Mouse (Mus musculus) kidney, embryonic 14.5 days (tissue): ENCODE data around the gene Cryba4. TPM values are rescaled to one million over a fixed set of nuclear protein-coding genes. Genes with fewer than 3 reads are reported as not detected.

Source experiments
- ATAC-seq: fragments of 200-750 bp; cut with Nextera tagmentation; 2 replicates; pipeline ENCODE4 v1.8.0; 2017; ENCODE audit warnings: moderate number of reproducible peaks, mild to moderate bottlenecking, moderate TSS enrichment, moderate library complexity; ENCODE audit not compliant: low FRiP score, low TSS enrichment
- H3K27ac ChIP-seq: fragments of 300-500 bp; sonication (generic); 2 replicates; pipeline ENCODE4 v1.5.1; 2014; ENCODE audit warnings: low read depth, mild to moderate bottlenecking, low read length, moderate library complexity, mixed read lengths
- H3K27me3 ChIP-seq: fragments of 300-500 bp; sonication (generic); 2 replicates; pipeline ENCODE4 v1.6.1; 2014; ENCODE audit warnings: mild to moderate bottlenecking, low read length; ENCODE audit not compliant: control insufficient read depth, insufficient read depth
- H3K36me3 ChIP-seq: fragments of 300-500 bp; sonication (generic); 2 replicates; pipeline ENCODE4 v1.6.1; 2014; ENCODE audit warnings: low read length, mixed read lengths; ENCODE audit not compliant: control insufficient read depth, insufficient read depth
- H3K4me1 ChIP-seq: fragments of 300-500 bp; sonication (generic); 2 replicates; pipeline ENCODE4 v1.6.1; 2014; ENCODE audit warnings: low read length, mixed read lengths; ENCODE audit not compliant: control insufficient read depth, insufficient read depth
- H3K4me2 ChIP-seq: fragments of 300-500 bp; sonication (generic); replicated peaks from 2 replicates; pipeline ENCODE4 v1.6.1; 2014; ENCODE audit warnings: low read depth, mild to moderate bottlenecking, low read length
- H3K4me3 ChIP-seq: fragments of 300-500 bp; sonication (generic); 2 replicates; pipeline ENCODE4 v1.5.1; 2014; ENCODE audit warnings: mild to moderate bottlenecking, low read length
- H3K9ac ChIP-seq: fragments of 300-500 bp; sonication (generic); 2 replicates; pipeline ENCODE4 v1.6.1; 2014; ENCODE audit warnings: low read depth, mild to moderate bottlenecking, low read length, moderate library complexity
- H3K9me3 ChIP-seq: fragments of 300-500 bp; sonication (generic); 2 replicates; pipeline ENCODE4 v1.6.1; 2016; ENCODE audit warnings: low read length; ENCODE audit not compliant: control insufficient read depth
- WGBS: fragments of 180-500 bp; shearing (Covaris S2); extraction: QIAGEN DNeasy Blood & Tissue Kit; methylation state at CpG from one replicate; pipeline ENCODE4 v1.1.7; 2014; 5-methylcytosine and 5-hydroxymethylcytosine counted together
- polyA plus RNA-seq: library from polyadenylated mRNA; unstranded; fragments of >200 nt; fragmentation: Nextera tagmentation; extraction: Ambion mirVana; gene quantifications from 2 replicates; pipeline ENCODE4 v1.2.1, GENCODE M21; 2014

Gene Cryba4
- polyA plus RNA-seq, 1 experiment from 2014 or later = 0.83 TPM

DNA sequence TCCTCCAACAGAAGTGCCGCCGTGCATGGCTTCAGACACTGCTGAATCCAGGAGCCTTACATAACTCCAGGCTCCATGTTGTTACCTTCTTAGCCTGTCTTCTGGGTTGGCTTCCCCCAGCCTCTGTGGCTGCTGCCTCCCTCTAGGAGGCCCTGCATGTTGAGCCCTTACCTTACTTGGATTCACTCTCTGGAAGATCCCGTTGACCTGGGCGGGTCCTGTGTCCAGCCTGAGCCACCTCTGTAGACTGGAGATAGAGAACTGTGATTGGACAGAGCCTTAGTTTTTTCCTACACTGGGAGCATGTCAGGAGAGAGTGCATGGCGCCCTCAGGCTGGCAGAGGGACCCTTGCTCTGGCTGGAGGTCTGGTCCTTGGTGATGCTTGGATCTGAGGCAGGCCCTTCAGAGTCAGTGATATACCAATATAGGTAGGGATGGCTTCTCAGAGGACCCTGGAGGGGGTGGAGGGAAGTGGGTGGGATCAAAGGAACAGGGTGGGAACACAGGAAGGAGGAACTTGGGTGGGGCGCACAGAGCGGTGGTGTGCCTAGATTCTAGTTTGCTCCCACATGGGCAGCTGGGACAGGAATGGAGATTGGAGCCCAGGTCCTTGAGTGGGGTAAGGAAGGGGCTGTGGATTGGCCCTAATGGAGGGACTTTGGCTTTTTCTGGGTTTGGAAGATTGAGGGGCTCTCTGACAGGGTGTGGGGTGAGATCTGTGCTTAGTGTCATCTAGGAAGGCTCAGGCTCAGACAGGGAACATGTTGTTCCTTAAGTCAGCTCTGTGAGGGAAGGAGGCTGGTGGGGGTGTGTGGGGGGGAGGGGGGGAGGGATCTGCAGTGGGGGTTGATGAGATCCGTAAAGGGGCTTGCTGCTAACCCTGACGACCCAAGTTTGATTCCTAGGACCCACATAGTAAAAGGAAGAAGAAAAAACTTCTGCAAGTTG lies 36.1 kb upstream of the Cryba4 start:
- no peaks in the 10 kb centered on the region for H3K36me3 ChIP-seq
- H3K9ac ChIP-seq = no peak overlapping the region
- H3K4me3 ChIP-seq = no peak overlapping the region
- no peaks in the 10 kb centered on the region for H3K9me3 ChIP-seq
- no peak for ATAC-seq
- no peak overlapping the region for H3K27ac ChIP-seq
- no peak overlapping the region; the same call in 1 of the 2 replicates for H3K4me2 ChIP-seq
- H3K27me3 ChIP-seq = no peaks in the 10 kb centered on the region
- peaks cover 34% of the 10 kb centered on the region for H3K4me1 ChIP-seq
- 68% methylated on average over 9 of the region's 9 CpGs for WGBS

DNA sequence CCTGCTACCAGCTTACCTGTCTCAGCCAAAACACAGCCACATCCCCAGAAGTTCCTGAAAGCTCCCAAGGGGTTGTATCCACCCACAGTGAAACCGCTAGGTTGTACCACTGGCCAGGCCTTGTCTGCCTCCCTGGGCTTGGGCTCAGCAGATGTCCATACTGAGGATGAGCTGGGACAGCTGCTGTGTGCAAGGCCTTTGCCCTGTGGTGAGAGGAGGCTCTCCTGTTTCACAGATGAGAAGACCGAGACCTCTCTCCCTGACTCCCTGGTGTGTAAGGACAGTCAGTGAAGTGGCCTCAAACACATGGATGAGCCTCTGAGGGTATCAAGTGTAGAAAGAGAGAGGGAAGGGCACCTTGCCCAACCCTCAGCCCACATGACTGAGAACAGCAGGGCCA lies 35.3 kb upstream of the Cryba4 start:
- no peak for ATAC-seq
- H3K4me1 ChIP-seq = peaks cover 40% of the 10 kb centered on the region
- WGBS = 69% methylated on average over 2 of the region's 2 CpGs
- no peaks in the 10 kb centered on the region for H3K9me3 ChIP-seq
- H3K9ac ChIP-seq = no peak overlapping the region
- no peak overlapping the region for H3K4me2 ChIP-seq
- no peak overlapping the region for H3K27ac ChIP-seq
- no peak overlapping the region for H3K4me3 ChIP-seq
- no peaks in the 10 kb centered on the region for H3K36me3 ChIP-seq
- H3K27me3 ChIP-seq = no peaks in the 10 kb centered on the region

DNA sequence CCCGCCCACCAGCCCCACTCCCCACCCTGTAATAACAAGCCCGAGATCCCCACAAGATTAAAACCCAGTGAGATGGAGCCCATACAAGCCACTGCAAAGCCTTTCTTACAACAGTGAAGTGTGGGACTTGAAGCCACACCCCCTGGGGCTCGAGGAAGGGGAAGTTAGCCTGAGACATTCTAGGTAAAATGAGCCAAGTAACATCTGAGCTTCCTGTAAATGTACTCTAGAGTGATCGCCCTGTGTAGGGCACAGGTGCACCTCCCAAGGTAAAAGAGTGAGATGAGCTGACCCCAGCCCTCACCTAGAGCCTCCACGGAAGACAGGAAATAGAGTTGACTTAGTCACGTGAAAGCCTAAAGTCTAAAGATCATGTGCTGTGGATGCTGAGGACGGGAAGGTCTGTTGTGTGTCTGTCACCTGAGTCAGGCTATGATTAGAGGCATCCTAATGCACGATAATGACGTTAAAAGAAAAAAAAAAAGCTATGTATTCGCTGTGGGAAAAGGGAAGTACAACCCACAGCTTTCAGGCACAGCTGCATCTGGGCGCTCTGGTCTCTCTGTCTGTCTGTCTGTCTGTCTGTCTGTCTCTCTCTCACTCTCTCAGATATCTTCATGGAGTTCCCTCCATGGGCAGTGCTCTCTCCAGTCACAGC lies 34.8 kb upstream of the Cryba4 start:
- 67% methylated on average over 11 of the region's 11 CpGs for WGBS
- no peak overlapping the region for H3K27ac ChIP-seq
- no peak for ATAC-seq
- no peaks in the 10 kb centered on the region for H3K36me3 ChIP-seq
- no peak overlapping the region for H3K4me2 ChIP-seq
- no peak overlapping the region for H3K9ac ChIP-seq
- no peaks in the 10 kb centered on the region for H3K9me3 ChIP-seq
- peaks cover 44% of the 10 kb centered on the region for H3K4me1 ChIP-seq
- no peak overlapping the region for H3K4me3 ChIP-seq
- H3K27me3 ChIP-seq = no peaks in the 10 kb centered on the region

DNA sequence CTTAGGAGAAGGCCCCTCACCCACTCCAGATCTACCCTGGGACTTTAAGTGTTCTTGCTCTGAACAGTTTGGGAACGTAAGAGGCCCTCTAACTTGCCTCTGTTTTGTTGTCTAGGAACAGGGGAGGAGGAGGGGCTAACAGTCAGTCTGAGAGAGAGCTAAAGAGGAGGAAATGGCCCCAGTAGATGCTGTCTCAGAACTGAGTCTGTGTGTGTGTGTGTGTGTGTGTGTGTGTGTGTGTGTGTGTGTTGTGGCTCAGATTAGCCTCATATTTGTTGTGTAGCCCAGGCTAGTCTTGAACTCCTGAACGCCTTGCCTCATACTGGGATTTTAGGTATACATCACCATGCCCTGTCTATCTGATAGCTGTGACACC lies 34.3 kb upstream of the Cryba4 start:
- 77% methylated on average over 2 of the region's 2 CpGs for WGBS
- Histone ChIP-seq H3K4me2 (no peak overlapping the region), H3K36me3 (no peaks in the 10 kb centered on the region), H3K4me3 (no peak overlapping the region), H3K27me3 (no peaks in the 10 kb centered on the region), H3K9me3 (no peaks in the 10 kb centered on the region), H3K9ac (no peak overlapping the region), H3K27ac (no peak overlapping the region), H3K4me1 (peaks cover 44% of the 10 kb centered on the region)
- ATAC-seq = no peak

DNA sequence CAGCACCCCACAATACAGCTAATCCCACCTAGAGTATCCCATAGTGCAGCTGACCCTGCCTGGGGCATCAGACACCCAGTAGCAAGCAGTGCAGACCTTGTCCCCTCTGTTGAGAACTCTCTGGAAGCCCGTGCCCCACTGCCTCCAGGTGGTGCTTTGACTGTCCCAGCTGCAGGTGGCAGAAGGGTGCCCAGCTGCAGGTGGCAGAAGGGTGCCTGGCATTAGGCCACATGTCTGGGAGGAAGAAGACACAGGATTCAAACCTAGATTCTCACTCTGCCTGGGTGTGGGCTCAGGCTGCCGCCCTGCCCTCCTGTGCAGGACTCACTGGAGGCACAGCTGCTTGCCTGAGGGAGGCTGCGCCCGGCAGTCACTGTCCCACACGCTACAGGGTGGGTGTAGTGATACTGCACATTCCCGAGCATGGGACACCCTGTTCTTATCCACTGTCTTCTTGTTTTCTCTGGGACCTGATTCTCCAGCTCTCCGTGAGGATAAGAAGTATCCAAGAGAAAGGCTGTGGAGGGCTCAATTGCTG lies 33.3 kb upstream of the Cryba4 start:
- no peak for ATAC-seq
- H3K9ac ChIP-seq = no peak overlapping the region
- H3K9me3 ChIP-seq = no peaks in the 10 kb centered on the region
- H3K4me2 ChIP-seq = no peak overlapping the region
- H3K27me3 ChIP-seq = no peaks in the 10 kb centered on the region
- 89% methylated on average over 7 of the region's 7 CpGs for WGBS
- no peaks in the 10 kb centered on the region for H3K36me3 ChIP-seq
- peaks cover 46% of the 10 kb centered on the region for H3K4me1 ChIP-seq
- H3K4me3 ChIP-seq = no peak overlapping the region
- H3K27ac ChIP-seq = no peak overlapping the region

DNA sequence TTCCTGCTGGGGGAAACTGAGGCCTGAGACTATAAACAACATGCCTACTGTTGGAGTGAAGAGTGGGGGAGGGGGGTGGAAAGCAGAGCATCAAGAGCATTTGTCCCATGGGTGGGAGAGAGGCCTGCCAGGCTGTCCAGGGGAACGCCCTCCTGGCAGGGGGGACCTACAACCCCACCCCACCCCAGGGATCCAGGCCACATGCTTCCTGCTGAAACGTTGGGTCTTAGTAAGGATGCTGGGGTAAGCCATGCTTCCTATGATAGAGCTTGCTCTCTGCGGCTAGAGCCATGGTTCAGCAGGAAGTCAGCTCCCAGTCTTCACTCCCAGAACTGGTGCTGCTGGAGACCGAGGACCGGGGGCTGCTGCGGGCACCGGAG lies 31.9 kb upstream of the Cryba4 start:
- H3K4me3 ChIP-seq = no peak overlapping the region
- ATAC-seq = no peak
- 73% methylated on average over 7 of the region's 7 CpGs for WGBS
- no peak overlapping the region for H3K9ac ChIP-seq
- H3K27me3 ChIP-seq = no peaks in the 10 kb centered on the region
- H3K9me3 ChIP-seq = no peaks in the 10 kb centered on the region
- no peak overlapping the region for H3K4me2 ChIP-seq
- H3K36me3 ChIP-seq = no peaks in the 10 kb centered on the region
- H3K4me1 ChIP-seq = peaks cover 49% of the 10 kb centered on the region
- H3K27ac ChIP-seq = peak overlapping the region; percentile 55; the same call in 1 of the 2 replicates

DNA sequence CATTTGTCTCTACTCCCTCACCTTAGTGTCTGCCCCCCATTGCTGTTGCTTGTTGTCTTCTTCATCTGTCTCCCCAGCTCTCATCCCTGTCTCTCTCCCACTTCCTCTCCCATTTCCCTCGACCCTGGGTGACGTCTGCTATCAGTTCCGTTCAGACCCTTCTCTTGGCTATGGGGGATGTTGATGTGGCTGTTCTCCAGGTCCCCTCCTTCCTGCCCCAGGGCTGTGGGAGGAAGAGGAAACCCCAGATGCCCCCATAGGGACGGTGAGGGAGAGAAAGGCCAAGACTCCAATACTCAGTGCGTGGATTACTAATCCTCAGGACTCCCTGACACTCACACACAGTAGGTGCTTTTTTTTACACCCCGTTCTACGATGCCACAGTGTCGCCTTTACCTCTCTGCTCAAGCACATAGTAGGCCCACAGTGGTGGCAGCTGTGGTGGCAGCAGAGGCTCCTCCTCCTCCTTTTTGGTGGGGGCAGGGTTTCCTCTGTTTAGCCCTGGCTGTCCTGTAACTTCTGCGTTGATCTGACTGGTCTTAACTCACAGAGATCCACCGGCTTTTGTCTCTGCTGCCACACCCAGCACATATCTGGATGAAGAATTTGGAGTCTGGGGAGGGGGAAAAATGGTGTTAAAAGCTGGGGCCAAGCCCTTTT lies 31.4 kb upstream of the Cryba4 start:
- no peak overlapping the region for H3K4me3 ChIP-seq
- peak overlapping the region; percentile 55; the same call in 1 of the 2 replicates for H3K27ac ChIP-seq
- H3K36me3 ChIP-seq = no peaks in the 10 kb centered on the region
- H3K4me2 ChIP-seq = no peak overlapping the region
- no peaks in the 10 kb centered on the region for H3K27me3 ChIP-seq
- peaks cover 50% of the 10 kb centered on the region for H3K4me1 ChIP-seq
- ATAC-seq = no peak
- 71% methylated on average over 10 of the region's 10 CpGs for WGBS
- no peaks in the 10 kb centered on the region for H3K9me3 ChIP-seq
- no peak overlapping the region for H3K9ac ChIP-seq

DNA sequence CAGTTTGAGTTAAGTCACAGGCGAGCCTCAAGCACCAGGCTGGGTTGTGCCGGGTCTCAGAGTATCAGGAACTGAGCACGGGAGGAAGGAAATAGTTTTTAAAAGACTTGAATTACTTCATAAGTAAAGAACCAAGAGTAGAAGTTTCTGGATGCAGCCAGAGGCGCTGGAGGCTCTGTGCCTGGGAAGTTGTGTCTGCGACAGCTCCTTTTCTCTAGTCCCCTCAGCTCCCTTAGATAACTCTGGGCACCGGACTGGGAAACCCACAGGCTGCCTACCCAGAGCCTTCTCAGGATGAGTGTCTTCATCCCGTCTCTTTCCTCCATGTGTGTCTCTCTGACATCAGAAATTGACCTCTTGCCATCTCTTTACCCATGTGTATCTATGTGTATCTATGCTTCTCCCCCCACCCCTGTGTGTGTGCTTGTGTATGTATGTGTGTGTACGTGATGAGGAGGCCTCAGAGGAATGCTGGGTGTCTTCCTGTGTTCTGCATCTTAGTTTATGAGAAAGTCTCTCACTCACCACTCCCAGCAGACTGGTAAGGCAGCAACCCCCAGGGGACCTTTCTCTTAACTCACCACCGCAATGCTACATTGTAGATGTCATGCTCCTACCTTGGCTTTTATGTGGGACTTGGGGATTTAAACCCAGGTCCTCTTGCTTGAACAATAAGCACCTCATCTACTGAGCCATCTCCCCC lies 30.6 kb upstream of the Cryba4 start:
- Histone ChIP-seq H3K4me3 (no peak overlapping the region), H3K9me3 (no peaks in the 10 kb centered on the region), H3K9ac (0 out of 2 replicates have a peak overlapping the region, but pooled peaks have one; percentile 18), H3K27ac (peak overlapping the region; percentile 73; the same call in 1 of the 2 replicates), H3K36me3 (no peaks in the 10 kb centered on the region), H3K4me2 (no peak overlapping the region), H3K4me1 (peaks cover 43% of the 10 kb centered on the region), H3K27me3 (no peaks in the 10 kb centered on the region)
- WGBS = 70% methylated on average over 9 of the region's 9 CpGs
- ATAC-seq = no peak
